Mouse (Mus musculus): ENCODE data around the gene S100a6.
A peak's percentile ranks its signal among the peaks of the same experiment; 100 is the strongest.

Gene S100a6

DNA sequence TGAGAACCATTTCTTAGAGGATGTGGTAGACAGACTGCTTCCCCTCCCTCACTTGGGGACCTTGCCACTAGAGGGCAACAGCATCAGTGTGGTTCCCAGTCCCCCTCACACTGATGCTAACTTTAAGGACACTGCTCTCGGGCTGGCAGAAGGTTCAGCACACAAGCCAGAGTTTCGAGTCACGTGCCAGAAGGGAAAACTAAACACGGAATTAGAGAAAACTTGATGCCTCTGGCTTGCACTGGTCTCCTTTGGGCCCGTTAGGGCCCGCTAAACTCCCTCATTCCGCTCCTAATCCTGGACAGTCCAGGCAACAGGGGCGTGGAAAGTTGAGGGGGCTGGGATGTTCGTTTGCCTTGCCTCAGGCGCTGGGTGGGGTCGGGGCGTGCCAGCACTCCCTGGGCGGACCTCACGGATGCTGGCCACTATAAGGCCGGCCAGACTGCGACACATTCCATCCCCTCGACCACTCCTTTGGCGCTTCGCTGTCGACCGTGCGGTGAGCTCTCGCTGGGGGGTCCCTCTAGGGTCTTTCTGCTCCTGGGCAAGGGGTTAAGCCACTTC, at the start of gene S100a6:
TSS of gene S100a6 (plus strand) at position 155 of the 564 bp plus-strand sequence.
- peak; percentile 35 to 43 for DNase-seq (ENCODE audit: low spot score in 2 of 2)

GRCm38 (mm10) chr3:90574691-90575090, 38.0 kb upstream of the S100a6 start:
- no peak for DNase-seq (ENCODE audit: low spot score in 2 of 2)

DNA sequence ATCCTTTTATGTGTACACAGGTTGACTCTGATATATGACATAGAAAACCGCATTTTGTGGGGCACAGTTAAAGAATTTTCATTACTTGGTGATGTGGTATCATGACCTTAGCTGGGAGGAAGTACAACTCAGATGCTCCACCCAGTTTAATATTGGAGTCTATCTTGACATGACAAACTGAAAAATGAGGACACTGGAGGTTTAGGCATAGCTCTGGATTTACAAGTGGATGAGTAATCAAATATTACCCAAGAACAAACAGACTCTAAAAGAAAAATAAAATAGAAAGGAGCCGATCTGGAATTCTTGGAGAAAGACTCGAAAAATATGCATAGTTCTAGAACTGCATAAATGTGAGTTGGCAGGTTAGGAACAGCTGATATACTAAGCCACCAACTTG, 37.4 kb upstream of the S100a6 start:
- no peak for DNase-seq (ENCODE audit: low spot score in 2 of 2)

GRCm38 (mm10) chr3:90576351-90577001, 36.2 kb upstream of the S100a6 start:
- no peak for DNase-seq (ENCODE audit: low spot score in 2 of 2)

DNA sequence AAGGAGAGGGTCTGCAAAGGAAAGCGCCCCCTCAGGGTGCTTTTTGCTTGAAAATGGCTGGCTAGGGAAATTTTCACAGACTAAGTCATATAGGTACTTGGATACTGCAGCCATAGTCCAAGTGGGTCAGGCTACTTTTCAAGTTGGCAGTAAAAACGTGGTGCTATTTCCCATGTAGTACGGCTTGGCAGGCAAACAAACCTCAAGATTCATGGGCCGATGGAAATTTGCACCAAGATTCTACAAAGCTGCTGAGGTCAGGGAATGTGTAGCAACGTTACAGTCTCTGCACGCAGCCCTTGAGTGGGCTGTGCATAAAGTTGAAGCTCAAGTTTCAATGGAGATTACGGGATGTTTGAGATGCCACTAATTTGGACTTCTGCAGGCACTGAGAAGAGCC, 33.2 kb upstream of the S100a6 start:
- no peak for DNase-seq (ENCODE audit: low spot score in 2 of 2)

- no peak for DNase-seq (ENCODE audit: low spot score in 2 of 2)
Observed at GRCm38 (mm10) chr3:90581141-90581540, 31.5 kb upstream of the S100a6 start.

GRCm38 (mm10) chr3:90582156-90582555, 30.5 kb upstream of the S100a6 start:
- no peak for DNase-seq (ENCODE audit: low spot score in 2 of 2)

DNA sequence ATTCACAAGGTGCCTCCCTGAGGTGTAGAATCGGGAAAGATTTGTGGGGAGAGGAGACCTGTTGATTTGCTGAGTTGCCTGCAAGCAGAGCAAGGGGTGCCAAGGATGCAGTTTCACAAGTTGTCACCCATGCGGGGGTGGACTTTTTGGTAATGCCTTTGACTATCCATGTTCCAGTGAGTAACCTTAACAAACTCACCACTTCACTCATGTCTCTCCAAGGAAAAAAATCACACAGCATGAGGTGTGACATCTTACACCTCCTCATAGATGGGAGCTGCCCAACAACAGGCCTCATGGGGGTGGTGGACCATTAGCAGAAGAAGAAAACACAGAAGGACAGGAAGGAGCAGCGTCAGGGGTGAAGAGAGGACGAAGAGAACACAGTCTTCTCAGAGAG, 30.1 kb upstream of the S100a6 start:
- no peak for DNase-seq (ENCODE audit: low spot score in 2 of 2)

DNA sequence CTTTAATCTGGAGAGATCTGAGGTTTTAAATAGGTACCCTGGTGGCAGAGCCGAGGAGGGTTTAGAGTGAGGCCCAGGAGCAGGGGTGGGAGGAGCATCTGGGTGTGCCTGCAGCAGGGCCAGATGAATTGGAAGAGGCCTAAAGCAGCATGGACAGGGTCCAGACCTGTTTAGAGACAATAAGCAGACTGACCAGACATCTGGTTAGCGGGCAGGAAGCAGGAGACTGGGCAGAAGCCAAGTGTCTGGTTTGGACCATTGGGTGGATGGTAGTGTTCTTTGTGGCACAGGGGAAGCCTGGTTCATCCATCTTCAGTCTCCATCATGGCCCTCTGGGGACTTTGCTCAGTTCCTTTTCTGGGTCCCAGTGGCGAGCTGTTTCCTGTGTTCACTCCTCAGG, 28.8 kb upstream of the S100a6 start:
- no peak for DNase-seq (ENCODE audit: low spot score in 2 of 2)

- DNase-seq (ENCODE audit: low spot score in 2 of 2): peak; percentile 65 to 68
Observed at GRCm38 (mm10) chr3:90585595-90585994, 27.1 kb upstream of the S100a6 start.

DNA sequence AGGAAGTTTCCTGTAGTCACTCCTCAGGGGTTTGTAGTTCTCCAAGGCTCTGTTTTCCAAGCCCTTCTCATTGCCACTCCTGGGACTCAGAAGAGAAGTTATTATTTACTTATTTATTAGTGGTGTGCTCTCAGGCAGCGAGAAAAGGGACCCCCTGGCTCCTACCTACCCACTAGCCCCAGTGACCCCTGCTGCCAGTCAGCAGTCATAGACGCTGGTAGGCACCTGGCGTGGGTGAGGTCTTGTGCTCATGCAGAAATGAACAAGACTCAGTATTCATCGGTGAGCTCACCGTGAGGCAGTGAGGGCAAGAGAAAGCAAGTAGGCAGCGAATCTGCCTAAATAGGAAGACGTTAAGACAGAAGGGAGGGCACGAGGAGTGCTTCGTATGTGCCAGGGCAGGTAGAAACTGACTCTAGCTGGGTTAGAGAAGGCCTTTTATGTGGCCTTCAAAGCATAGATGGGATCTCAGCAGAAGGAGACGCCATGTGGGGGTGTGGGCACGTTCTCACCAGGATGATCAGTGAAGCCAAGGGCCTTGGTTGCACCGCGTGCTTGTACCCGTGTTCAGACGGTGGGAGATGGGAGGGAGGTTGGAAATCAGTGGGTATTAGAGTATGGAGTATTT, 26.6 kb upstream of the S100a6 start:
- DNase-seq (ENCODE audit: low spot score in 2 of 2): no peak

DNA sequence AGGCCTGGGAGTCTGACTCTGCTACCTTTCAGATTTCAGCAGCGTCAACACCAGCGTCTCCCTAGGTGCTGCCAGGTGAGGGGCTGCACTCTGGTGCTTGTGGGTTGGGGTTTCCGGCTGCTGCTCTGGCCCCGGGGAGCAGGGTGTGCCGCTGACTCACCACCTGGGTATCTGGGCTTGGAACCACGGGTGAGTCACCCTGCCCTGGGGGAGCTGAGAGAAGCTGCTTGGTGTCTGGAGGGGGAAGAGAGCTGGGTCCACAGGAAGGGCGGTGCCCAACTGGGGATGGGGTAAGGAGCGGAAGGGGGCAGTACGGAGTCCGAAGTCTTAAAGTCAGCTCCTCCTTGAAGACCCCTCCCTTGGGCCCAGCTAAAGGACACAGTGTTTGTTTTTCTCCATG, 25.8 kb upstream of the S100a6 start:
- DNase-seq (ENCODE audit: low spot score in 2 of 2): no peak

DNA sequence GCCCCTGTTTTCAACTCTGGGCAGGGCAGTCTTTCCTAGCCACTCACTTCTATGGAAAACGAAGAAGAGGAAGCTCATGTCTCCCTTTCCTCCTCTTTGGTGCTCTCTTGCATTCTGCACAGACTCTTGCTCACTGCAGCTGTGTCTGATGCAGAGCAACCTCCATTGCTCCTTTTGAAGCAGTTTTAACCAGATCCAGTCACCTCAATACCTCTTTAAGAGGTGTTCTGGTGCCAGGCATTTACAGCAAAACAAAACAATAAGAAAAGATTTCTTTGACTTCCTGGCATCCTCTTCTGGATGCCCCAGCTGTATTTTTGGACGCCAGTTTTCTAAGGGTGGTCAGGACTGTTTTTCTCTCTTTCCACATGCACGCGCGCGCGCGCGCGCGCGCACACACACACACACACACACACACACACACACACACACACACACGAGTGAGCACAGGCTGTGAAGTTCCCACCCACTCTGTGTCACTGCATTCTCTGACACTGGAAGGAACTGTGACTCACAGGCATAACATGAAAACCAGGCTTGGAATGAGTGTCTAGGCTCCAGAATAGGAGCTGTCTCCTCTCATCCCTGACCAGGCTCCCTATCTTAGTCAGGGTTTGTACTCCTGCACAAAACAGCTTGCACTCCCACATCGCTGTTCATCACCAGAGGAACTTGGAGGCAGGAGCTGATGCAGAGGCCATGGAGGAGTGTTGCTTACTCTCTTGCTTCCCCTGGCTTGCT, 25.2 kb upstream of the S100a6 start:
- DNase-seq (ENCODE audit: low spot score in 2 of 2): peak; percentile 38 to 66

- no peak for DNase-seq (ENCODE audit: low spot score in 2 of 2)
Observed at GRCm38 (mm10) chr3:90589390-90589789, 23.3 kb upstream of the S100a6 start.

- no peak for DNase-seq (ENCODE audit: low spot score in 2 of 2)
Observed at GRCm38 (mm10) chr3:90589947-90590346, 22.7 kb upstream of the S100a6 start, which contains the start of gene S100a2. TSS of gene S100a2 (plus strand) at chr3:90590247.

GRCm38 (mm10) chr3:90594466-90594865, 18.2 kb upstream of the S100a6 start:
- DNase-seq (ENCODE audit: low spot score in 2 of 2): no peak

GRCm38 (mm10) chr3:90595556-90595955, 17.1 kb upstream of the S100a6 start:
- DNase-seq (ENCODE audit: low spot score in 2 of 2): no peak

- no peak for DNase-seq (ENCODE audit: low spot score in 2 of 2)
Observed at GRCm38 (mm10) chr3:90596810-90597209, 15.9 kb upstream of the S100a6 start.

DNA sequence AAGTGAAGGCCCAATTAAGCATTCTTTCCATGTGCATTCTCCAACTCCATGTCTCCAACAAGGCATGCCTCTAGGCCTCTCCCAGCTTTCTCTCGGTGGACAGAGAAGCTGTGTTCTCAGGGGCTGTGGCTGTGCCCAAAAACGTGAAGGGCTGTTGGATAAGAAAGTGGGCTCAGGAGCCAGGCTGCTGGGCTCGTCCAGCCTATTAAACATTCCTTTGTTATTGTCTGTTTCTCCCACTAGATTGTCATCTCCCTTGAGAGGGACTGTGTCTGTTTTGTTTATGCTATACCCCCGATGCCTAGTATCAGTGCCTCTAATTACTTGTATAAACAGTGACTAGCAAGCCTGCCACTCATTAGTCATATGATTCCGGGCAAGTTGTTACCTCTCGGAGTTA, 14.9 kb upstream of the S100a6 start:
- no peak for DNase-seq (ENCODE audit: low spot score in 2 of 2)

GRCm38 (mm10) chr3:90598212-90598611, 14.5 kb upstream of the S100a6 start:
- no peak for DNase-seq (ENCODE audit: low spot score in 2 of 2)

- no peak for DNase-seq (ENCODE audit: low spot score in 2 of 2)
Observed at GRCm38 (mm10) chr3:90599401-90599800, 13.3 kb upstream of the S100a6 start.

DNA sequence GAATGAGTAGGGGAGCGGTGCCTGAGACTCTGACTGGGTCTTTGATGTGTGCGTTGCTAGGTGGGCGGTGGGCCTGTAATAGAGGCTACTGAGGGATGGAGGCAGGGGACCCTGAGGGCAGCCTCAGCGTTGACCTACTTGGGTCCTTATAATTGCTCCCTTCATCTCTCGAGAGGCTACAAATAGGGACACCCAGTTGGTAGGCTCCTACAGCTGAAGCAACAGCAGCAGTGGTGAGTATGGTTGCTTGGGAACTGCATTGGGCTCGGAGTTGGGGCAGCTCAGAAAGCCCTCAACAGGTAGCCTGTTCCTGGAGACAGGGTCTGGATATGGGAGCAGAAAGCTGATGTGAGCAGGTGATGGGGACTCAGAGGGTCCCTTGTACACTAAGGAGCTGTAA, 12.6 kb upstream of the S100a6 start:
- DNase-seq (ENCODE audit: low spot score in 2 of 2): no peak
